Mouse (Mus musculus): ENCODE measurements around the gene Cd81.

Gene Cd81

GRCm38 (mm10) chr7:143020040-143020439 is 32.5 kb upstream of the Cd81 start:
- no peak for DNase-seq (ENCODE audit: low read depth in 1 of 2, low spot score in 2 of 2)

GRCm38 (mm10) chr7:143020764-143021163 is 31.8 kb upstream of the Cd81 start:
- no peak for DNase-seq (ENCODE audit: low read depth in 1 of 2, low spot score in 2 of 2)

- no peak for DNase-seq (ENCODE audit: low read depth in 1 of 2, low spot score in 2 of 2)
Measured at GRCm38 (mm10) chr7:143021356-143022164, 31.0 kb upstream of the Cd81 start.

- no peak for DNase-seq (ENCODE audit: low read depth in 1 of 2, low spot score in 2 of 2)
Measured at GRCm38 (mm10) chr7:143023499-143023898, 29.0 kb upstream of the Cd81 start.

GRCm38 (mm10) chr7:143024293-143024692 is 28.2 kb upstream of the Cd81 start:
- DNase-seq (ENCODE audit: low read depth in 1 of 2, low spot score in 2 of 2), result no peak

GRCm38 (mm10) chr7:143025496-143025895 is 27.0 kb upstream of the Cd81 start:
- no peak for DNase-seq (ENCODE audit: low read depth in 1 of 2, low spot score in 2 of 2)

GRCm38 (mm10) chr7:143027196-143027595 is 25.3 kb upstream of the Cd81 start:
- no peak for DNase-seq (ENCODE audit: low read depth in 1 of 2, low spot score in 2 of 2)

GRCm38 (mm10) chr7:143031816-143032215 is 20.7 kb upstream of the Cd81 start:
- DNase-seq (ENCODE audit: low read depth in 1 of 2, low spot score in 2 of 2), result no peak

- no peak for DNase-seq (ENCODE audit: low read depth in 1 of 2, low spot score in 2 of 2)
Measured at GRCm38 (mm10) chr7:143033581-143033980, 19.0 kb upstream of the Cd81 start.

GRCm38 (mm10) chr7:143034112-143034511 is 18.4 kb upstream of the Cd81 start:
- DNase-seq (ENCODE audit: low read depth in 1 of 2, low spot score in 2 of 2), result no peak

- no peak for DNase-seq (ENCODE audit: low read depth in 1 of 2, low spot score in 2 of 2)
Measured at GRCm38 (mm10) chr7:143034519-143035450, 17.8 kb upstream of the Cd81 start.

- no peak for DNase-seq (ENCODE audit: low read depth in 1 of 2, low spot score in 2 of 2)
Measured at GRCm38 (mm10) chr7:143036787-143037186, 15.8 kb upstream of the Cd81 start.

- DNase-seq (ENCODE audit: low read depth in 1 of 2, low spot score in 2 of 2), result no peak
Measured at GRCm38 (mm10) chr7:143037306-143037705, 15.2 kb upstream of the Cd81 start.

- DNase-seq (ENCODE audit: low read depth in 1 of 2, low spot score in 2 of 2), result no peak
Measured at GRCm38 (mm10) chr7:143038174-143038931, 14.2 kb upstream of the Cd81 start.

- DNase-seq (ENCODE audit: low read depth in 1 of 2, low spot score in 2 of 2), result no peak
Measured at GRCm38 (mm10) chr7:143040561-143040960, 12.0 kb upstream of the Cd81 start.

- no peak for DNase-seq (ENCODE audit: low read depth in 1 of 2, low spot score in 2 of 2)
Measured at GRCm38 (mm10) chr7:143041138-143041822, 11.3 kb upstream of the Cd81 start.

- DNase-seq (ENCODE audit: low read depth in 1 of 2, low spot score in 2 of 2), result no peak
Measured at GRCm38 (mm10) chr7:143042089-143042488, 10.4 kb upstream of the Cd81 start.

- no peak for DNase-seq (ENCODE audit: low read depth in 1 of 2, low spot score in 2 of 2)
Measured at GRCm38 (mm10) chr7:143042897-143043300, 9.6 kb upstream of the Cd81 start.

GRCm38 (mm10) chr7:143044049-143044825 is 8.3 kb upstream of the Cd81 start:
- no peak for DNase-seq (ENCODE audit: low read depth in 1 of 2, low spot score in 2 of 2)

- DNase-seq (ENCODE audit: low read depth in 1 of 2, low spot score in 2 of 2), result no peak
Measured at GRCm38 (mm10) chr7:143044826-143045206, 7.7 kb upstream of the Cd81 start.
